Mouse (Mus musculus) C2C12 (cell line): ENCODE results near the gene Olfr1196. TPM values are rescaled to one million over a fixed set of nuclear protein-coding genes. Genes with fewer than 3 reads are reported as not detected.

Source experiments
- H3K27me3 ChIP-seq: one replicate; pipeline ENCODE4 v1.6.1; 2011; ENCODE audit not compliant: control insufficient read depth, insufficient read depth, insufficient read length
- H3K36me3 ChIP-seq: one replicate; pipeline ENCODE4 v1.6.1; 2011; ENCODE audit not compliant: control insufficient read depth, insufficient read depth
- H3K4me3 ChIP-seq: one replicate; pipeline ENCODE4 v1.5.1; 2011; ENCODE audit warnings: mild to moderate bottlenecking, control low read depth; ENCODE audit not compliant: poor library complexity, insufficient read depth, severe bottlenecking
- H3K79me2 ChIP-seq: one replicate; pipeline ENCODE4 v1.6.1; 2011; ENCODE audit not compliant: control insufficient read depth, insufficient read depth
- H3K79me3 ChIP-seq: one replicate; pipeline ENCODE4 v1.6.1; 2011; ENCODE audit warnings: low read depth, control low read depth
- H3ac ChIP-seq: one replicate; pipeline ENCODE3; 2011; ENCODE audit warnings: low read depth; ENCODE audit not compliant: control insufficient read depth, insufficient read length
- CEBPB ChIP-seq: IDR thresholded peaks from one replicate; pipeline ENCODE4 v1.6.1; 2011; ENCODE audit warnings: low read depth, mild to moderate bottlenecking, control low read depth, moderate library complexity
- CTCF ChIP-seq: IDR thresholded peaks from one replicate; pipeline ENCODE4 v1.5.1; 2011; ENCODE audit not compliant: control insufficient read depth, insufficient read depth, insufficient read length
- FOSL1 ChIP-seq: IDR thresholded peaks from one replicate; pipeline ENCODE4 v1.8.0; 2011; ENCODE audit warnings: mild to moderate bottlenecking, low read length; ENCODE audit not compliant: poor library complexity, insufficient read depth, severe bottlenecking
- MAX ChIP-seq: IDR thresholded peaks from one replicate; pipeline ENCODE4 v1.6.1; 2011; ENCODE audit warnings: mild to moderate bottlenecking, control low read depth
- MYOD1 ChIP-seq: IDR thresholded peaks from one replicate; pipeline ENCODE4 v1.6.1; 2011; ENCODE audit warnings: low read depth; ENCODE audit not compliant: control insufficient read depth, insufficient read length
- MYOG ChIP-seq: IDR thresholded peaks from one replicate; pipeline ENCODE4 v1.6.1; 2011; ENCODE audit not compliant: control insufficient read depth, insufficient read length; ENCODE audit errors: extremely low read depth
- USF1 ChIP-seq: IDR thresholded peaks from one replicate; pipeline ENCODE4 v1.6.1; 2011; ENCODE audit warnings: low read depth, mild to moderate bottlenecking, control low read depth, moderate library complexity
- polyA plus RNA-seq: library from polyadenylated mRNA; unstranded; fragments of >200 nt; fragmentation: generic; extraction: Trizol; gene quantifications from one replicate; pipeline ENCODE4 v1.2.1, GENCODE M21; 2012; ENCODE audit warnings: missing spikeins

Gene Olfr1196
- polyA plus RNA-seq, 1 experiment: not detected

- H3K27me3 ChIP-seq: no peaks in the 10 kb centered on the region
- H3K79me3 ChIP-seq: no peaks in the 10 kb centered on the region
- no peak within 1 kb of the TSS for H3ac ChIP-seq
- no peaks in the 10 kb centered on the region for H3K36me3 ChIP-seq
- no peak within 1 kb of the TSS for H3K4me3 ChIP-seq
- TF ChIP-seq MAX (no peak), MYOD1 (no peak), FOSL1 (no peak), MYOG (no peak), USF1 (no peak), CEBPB (no peak), CTCF (no peak)
- H3K79me2 ChIP-seq: no peaks in the 10 kb centered on the region
Measured at GRCm38 (mm10) chr2:88648209-88648608, 56.2 kb downstream of the Olfr1196 start, which contains the start of gene Olfr1192-ps1. TSS of gene Olfr1192-ps1 (plus strand) at chr2:88648509.

Other genes with a start within 250 kb of the Olfr1196 start
- not detected for gene Olfr1183, start 249.7 kb downstream of the Olfr1196 start, polyA plus RNA-seq
- gene Olfr1184, start 221.0 kb downstream of the Olfr1196 start, polyA plus RNA-seq: not detected
- gene Olfr1185-ps1, start 211.3 kb downstream of the Olfr1196 start, polyA plus RNA-seq: not detected
- not detected for gene Olfr1186, start 186.0 kb downstream of the Olfr1196 start, polyA plus RNA-seq
- not detected for gene Olfr1188, start 147.7 kb downstream of the Olfr1196 start, polyA plus RNA-seq
- not detected for gene Olfr1189, start 118.1 kb downstream of the Olfr1196 start, polyA plus RNA-seq
- gene Olfr1191-ps1, start 64.1 kb downstream of the Olfr1196 start, polyA plus RNA-seq: not detected
- gene Olfr1192-ps1, start 56.1 kb downstream of the Olfr1196 start, polyA plus RNA-seq: not detected
- not detected for gene Olfr1193, start 29.0 kb downstream of the Olfr1196 start, polyA plus RNA-seq
- gene Olfr1195, start 15.4 kb downstream of the Olfr1196 start, polyA plus RNA-seq: not detected
- not detected for gene Olfr1197, start 27.8 kb upstream of the Olfr1196 start, polyA plus RNA-seq
- gene Olfr1198, start 46.8 kb upstream of the Olfr1196 start, polyA plus RNA-seq: not detected
- not detected for gene Olfr1199, start 55.9 kb upstream of the Olfr1196 start, polyA plus RNA-seq
- not detected for gene Olfr1200, start 65.9 kb upstream of the Olfr1196 start, polyA plus RNA-seq
- not detected for gene Olfr1201, start 88.4 kb upstream of the Olfr1196 start, polyA plus RNA-seq
- gene Olfr1202, start 109.9 kb upstream of the Olfr1196 start, polyA plus RNA-seq: not detected
- not detected for gene Olfr1205, start 125.1 kb upstream of the Olfr1196 start, polyA plus RNA-seq
- not detected for gene Olfr1204, start 144.7 kb upstream of the Olfr1196 start, polyA plus RNA-seq
- gene Olfr1206, start 158.6 kb upstream of the Olfr1196 start, polyA plus RNA-seq: not detected
- not detected for gene Olfr1208, start 197.7 kb upstream of the Olfr1196 start, polyA plus RNA-seq
- gene Olfr1209, start 210.6 kb upstream of the Olfr1196 start, polyA plus RNA-seq: not detected
- gene Olfr1211, start 233.5 kb upstream of the Olfr1196 start, polyA plus RNA-seq: not detected
- gene Olfr1212, start 249.4 kb upstream of the Olfr1196 start, polyA plus RNA-seq: not detected